Mouse (Mus musculus) T-cell, adult 2 months (primary cell): ENCODE data around the gene Ehbp1.

Experiments used
- DNase-seq: peaks from one replicate; pipeline ENCODE4 v3.0.0; 2022; ENCODE audit warnings: low spot score

Ehbp1 gene

GRCm38 (mm10) chr11:22000316-22001076 is 341.6 kb downstream of the Ehbp1 start:
- DNase-seq = no peak

DNA sequence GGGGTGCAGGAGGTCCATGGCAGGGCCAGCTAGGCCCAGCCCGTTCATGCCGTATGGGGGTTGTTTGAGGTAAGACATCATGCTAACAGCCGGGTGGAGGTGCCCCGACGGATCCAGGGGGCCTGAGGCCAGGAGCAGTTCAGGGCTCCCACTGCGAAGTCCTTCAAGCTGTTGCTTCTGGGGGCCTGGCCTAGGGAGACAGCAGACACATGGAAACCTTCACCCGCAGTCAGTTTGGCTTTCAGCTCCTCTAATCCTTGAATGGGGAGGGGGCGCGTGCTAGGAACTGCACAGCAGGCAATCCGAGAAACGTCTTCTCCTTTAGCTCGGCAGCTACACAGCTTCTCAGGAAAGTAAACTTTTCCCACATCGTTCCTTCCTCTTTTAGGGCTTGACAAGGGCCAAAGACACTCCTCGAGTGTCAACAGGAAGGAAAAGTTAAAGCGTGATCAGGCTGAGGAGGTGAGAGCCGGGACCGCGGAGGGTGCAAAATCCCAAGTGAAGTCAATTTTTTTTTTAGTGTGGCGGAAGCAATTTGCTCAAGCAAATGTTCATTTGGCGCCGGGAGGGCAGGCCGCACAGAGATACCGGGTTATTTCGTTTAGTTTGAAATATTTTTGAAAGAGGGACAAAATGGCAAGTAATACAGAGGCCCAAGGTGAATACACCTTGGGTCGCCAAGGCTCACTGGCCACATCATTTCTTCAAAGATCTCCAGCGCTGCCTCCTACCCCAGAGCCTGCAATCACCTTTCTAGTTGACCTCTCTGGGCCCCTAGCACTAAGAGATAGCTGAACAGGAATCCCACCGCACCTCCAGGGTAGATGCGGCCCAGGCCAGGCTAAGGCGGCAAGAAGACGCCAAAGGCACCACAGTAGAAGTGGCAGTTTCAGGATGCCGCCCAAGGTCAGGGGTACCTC is 342.4 kb downstream of the Ehbp1 start:
- DNase-seq = no peak

DNA sequence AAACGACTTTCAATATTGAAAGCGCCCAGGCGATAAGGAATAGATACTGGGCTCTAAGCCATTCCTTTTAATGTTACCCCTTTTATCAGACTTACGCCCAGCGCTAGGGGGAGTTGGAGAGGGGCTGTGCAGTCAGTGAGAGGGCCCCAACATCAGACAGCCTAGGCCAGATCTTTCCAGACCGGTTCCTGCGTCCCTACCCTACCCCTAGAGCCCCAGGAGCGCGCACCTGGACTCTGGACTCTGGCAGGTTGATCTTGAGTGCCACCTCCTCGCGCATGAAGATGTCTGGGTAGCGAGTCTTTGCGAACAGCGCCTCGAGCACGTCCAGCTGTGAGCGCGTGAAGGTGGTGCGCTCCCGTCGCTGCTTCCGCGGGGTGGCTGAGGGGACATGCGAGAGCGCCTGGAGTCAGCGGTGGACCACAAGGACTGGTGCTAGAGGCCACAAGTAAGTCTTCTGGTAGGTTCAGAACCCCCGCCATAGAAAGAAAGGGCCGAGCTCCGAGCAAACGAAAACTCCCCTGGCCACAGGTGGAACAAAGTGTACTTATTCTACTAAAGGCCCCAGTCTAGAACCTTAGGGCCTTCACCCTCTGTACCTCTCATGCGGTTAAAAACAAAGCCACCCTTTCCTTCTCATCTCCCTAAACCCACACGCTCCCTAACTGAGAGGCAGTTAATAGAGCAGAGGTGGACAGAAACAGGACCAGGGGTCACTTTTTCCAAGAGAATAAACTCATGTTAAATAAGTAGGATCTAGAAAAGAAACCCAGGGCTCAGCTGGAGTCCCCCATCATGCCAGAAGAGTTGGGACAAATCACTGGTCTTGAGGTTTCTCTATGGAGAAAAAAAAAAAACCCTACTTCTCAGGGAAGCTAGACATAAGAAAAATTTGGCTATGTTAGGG is 343.7 kb downstream of the Ehbp1 start:
- no peak for DNase-seq

- no peak for DNase-seq
These were observed 344.4 kb downstream of the Ehbp1 start for GRCm38 (mm10) chr11:21997561-21998140.

GRCm38 (mm10) chr11:21996661-21997560 is 345.2 kb downstream of the Ehbp1 start:
- no peak for DNase-seq

DNA sequence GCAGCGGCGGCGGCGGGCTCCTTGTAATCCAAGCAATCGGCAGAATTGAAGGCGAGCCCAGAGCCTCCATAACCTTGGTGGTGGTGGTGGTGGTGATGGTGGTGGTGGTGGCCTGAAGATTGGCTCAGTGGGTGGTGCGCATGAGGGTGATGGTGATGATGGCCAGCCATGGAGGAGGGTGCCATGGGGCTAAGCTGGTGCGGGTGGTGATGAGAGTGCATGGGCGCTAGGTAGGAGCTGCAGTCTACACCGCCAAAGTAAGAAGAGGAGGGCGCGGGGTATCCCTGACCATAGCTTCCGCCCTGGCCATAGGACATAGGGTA is 345.8 kb downstream of the Ehbp1 start:
- DNase-seq = no peak

DNA sequence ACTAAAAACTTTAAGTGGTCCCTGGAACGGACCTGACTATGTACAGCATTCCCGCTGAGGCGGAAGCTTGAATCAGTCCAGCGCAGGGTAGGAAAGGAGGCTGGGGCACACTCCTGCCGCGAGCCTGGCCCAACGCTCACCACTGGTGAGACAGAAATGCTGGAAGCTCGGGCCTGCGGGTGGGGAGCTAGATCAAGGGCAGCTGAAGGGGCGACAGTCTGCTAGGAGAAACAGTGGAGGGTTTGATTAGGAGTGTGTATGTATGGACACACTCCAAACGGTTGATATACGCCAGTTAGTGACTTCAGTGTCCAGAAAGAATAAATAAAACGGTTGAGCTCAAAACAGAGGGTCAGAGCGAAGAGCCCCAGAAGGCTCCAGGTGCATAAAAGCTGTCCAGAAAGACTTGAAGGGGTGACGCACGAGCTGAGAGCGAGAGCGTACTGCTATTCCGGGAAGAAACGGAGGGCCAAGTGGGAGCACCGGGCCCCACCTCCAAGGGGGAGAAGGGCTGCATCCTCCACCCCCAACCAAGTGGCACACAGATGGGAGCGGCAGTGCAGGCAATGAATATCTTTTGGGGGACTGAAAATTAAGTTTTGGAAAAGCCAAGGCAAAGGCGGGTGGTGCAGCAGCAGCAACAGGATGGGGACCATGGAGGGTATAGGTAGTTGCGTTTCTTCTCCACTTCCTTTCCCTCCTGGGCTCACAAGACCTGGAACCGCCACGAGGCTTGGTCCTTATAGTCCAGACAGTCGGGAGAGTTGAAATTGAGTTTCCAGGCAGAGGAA is 346.4 kb downstream of the Ehbp1 start:
- DNase-seq = no peak

GRCm38 (mm10) chr11:21994377-21995370 is 347.4 kb downstream of the Ehbp1 start:
- no peak for DNase-seq

GRCm38 (mm10) chr11:21993597-21994376 is 348.3 kb downstream of the Ehbp1 start:
- no peak for DNase-seq

GRCm38 (mm10) chr11:21992761-21993596 is 349.1 kb downstream of the Ehbp1 start:
- no peak for DNase-seq

DNA sequence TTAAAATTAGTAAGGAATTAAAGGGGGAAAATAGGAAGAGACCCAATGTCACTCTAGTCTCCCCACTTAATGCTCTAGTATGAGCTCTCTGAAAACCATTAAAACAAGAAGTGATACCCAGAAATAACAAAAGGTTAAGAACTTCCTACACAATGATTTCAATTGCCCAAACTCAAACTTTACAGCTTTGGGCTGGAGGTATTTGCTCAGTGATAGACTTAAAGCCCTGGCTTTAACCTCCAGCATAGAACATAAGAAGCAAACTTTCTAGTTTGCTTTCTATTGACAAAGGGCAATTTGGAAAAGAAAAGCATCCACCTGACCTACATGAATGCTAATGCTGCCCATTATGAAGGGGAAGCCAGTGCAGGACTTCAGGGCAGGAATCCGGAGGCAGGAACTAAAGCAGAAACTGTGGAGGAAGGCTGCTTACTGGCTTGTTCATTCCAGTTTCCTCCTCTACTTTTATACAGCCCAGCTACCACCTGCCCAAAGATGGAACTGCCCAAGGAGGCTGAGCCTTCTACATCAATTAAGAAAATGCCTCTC is 353.6 kb downstream of the Ehbp1 start:
- no peak for DNase-seq

DNA sequence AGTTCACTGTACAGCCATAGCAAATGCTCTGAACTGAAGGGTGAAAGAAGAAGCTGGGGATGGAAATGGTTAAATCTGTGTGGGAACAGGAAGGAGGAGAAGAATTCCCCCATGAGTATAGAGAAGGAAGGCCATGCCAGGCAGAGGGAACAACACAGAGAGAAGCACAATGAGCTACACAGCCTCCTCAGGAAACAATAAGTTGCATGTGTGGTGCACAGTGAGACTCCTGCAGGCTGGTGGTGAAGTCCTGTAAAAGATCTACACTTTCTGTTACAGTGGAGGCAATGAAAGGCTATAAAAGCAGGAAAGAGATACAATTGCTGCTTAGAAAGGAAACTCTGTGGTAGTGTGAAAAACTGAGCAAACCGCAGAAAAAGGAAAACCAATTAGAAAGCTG is 357.0 kb downstream of the Ehbp1 start:
- DNase-seq = no peak

GRCm38 (mm10) chr11:21974005-21974531 is 368.0 kb downstream of the Ehbp1 start:
- DNase-seq = no peak

GRCm38 (mm10) chr11:21973597-21973996 is 368.5 kb downstream of the Ehbp1 start:
- no peak for DNase-seq

- no peak for DNase-seq
These were observed 373.2 kb downstream of the Ehbp1 start for GRCm38 (mm10) chr11:21968922-21969321.
